Mouse (Mus musculus) kidney, adult 11 months (tissue): ENCODE measurements at regions not wholly inside any gene's neighbourhood (a gene's known extent, or its start where the extent isn't known, plus 50 kb on each side); places are given as distances from the start of the nearest gene placed in this dataset.

Experiments
- DNase-seq: peaks from one replicate; pipeline ENCODE4 v3.0.0; 2022

DNA sequence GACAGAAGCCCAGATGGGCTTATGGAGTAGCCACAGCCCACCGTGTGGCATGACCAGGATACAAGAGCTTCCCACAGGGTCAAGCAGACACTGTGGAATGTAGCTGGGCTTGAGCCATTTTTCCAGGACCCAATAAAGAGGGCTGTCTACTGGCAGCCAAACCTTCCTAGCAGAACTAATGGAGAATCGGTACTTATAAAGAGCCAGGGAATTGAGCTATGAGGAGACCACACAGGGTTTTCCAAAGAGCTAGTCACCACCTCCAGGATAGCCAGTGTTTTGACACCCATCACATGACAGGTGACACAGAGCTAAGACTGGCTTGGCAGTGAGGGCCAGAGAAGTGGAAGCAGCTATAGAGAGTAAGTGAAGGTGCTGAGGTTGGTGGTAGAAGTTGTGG, 149.9 kb downstream of the Map2k4 start:
- no peak for DNase-seq

DNA sequence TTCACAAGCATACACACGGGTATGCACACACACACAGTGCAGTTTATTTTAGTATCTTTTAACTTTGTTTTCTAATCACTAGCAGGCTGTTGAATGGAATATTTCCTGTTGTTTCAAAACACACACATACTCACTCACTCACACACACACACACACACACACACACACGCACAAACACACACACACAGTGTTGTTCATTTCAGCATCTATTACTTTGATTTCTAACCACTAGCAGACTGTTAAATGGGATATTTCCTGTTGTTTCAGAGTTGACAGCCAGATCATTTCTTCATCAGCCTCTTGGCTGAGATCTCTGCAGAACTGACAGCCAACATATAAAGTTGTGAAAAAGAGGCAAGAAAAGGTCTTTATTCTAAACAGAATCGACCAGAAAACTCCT, 150.9 kb downstream of the Map2k4 start:
- no peak for DNase-seq

DNA sequence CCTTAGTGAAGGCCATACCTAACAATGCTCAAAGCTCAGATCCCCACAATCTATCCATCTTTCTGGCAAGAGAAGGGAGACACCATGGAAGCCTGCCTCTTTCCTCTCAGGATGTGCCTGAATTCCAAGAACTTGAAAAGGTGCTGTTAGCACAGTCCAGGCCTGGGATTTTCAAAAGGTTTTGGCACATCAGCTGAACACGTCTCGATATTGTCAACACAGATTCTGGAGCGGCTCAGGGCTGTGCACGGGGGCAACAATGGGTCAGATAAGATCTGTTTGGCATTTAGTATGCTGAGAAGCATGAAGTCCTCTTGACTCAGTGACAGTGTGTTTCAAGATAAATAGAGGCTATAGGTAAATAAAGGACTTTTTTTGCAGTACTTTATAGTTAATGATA, 152.8 kb downstream of the Map2k4 start:
- DNase-seq = no peak

DNA sequence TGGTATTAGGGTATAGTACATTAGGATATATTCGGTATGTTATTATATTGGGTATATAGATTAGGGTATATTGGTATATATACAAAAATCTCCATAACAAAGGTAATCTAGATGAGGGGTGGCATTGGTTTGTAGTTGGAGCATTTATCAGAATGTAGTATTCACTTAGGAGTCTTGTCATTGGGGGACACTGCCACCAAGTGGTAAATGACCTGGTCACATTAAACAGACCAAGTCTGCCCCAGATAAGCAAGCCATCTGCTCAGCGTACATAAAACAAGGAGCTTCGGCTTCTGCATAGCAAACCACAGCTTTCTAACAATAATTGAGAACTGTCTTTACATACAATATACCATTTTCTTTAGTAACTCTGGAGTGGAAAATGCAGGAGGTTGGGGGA, 156.9 kb downstream of the Map2k4 start:
- no peak for DNase-seq

DNA sequence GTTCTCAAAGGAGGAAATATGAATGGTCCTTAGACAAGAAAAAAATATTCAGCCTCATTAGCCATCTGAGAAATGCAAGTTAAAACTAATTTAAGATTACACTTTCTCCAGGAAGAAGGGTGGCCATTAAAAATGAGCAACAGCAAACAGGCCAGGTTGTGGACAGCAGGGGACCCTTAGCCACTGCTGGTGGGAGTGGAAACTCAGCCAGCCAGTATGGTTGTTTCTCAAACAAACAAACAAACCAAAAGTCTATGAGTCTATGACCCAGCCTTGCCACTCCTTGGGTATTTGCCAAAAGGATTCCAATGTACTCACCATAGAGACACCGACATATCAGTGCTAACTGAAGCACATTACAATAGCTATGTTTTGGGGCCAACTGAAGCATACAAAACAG, 157.7 kb downstream of the Map2k4 start:
- DNase-seq = no peak

DNA sequence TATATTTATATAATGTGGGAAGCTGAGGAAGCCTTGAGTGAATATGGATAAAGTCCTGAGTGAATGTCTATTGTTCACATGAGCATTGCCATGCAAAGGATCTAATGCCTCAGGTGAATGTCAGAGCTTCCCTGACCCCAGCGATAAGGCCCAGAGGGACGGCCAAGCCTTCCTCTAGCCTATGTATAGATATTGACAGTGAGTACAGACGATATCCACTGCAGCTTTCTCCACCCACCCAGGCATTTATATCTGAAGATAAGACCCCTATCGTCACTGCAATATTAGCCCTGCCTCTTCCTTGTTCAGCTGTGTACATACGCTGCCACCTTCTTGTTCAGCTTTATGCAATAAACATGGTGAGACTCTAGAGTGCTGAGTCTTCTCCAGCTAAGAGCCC, 158.8 kb downstream of the Map2k4 start:
- DNase-seq = no peak

DNA sequence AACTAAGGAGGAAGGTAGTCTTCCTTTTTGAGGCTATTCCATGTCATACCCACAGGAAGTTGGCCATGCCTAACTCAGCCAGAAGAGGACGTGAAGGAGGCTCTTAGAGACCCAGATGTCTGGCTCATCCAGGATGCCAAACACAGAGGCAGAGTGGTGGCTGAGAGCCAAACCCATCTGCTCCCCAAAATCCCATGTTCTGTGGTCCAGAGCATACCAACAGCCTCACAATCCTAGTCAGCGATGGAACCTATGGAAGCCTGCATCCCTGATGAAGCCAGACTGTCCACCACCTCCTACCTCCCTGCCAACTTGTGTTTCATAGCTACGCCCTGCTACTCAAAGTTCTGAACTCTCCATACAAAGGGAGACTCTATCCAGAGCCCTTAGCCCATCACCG, 169.1 kb downstream of the Map2k4 start:
- no peak for DNase-seq

DNA sequence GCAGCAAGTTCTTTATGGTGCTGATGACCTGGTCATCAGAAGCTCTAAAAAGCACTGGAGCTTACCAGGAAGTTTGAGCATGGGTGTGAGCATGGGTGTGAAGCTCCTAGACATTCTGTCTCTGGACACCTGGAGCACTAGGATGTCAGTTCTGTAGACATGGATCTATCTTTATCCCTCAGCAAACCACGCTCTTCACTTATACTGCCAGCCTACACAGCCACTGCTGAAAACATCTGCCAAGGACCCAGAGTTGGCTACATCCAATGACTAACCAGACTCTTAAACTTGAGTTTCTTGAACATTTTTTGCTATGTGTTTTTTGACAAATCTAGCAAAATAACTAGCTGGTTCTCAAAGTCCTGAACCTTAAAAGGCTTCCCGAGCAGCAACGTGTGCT, 177.6 kb downstream of the Map2k4 start:
- no peak for DNase-seq

DNA sequence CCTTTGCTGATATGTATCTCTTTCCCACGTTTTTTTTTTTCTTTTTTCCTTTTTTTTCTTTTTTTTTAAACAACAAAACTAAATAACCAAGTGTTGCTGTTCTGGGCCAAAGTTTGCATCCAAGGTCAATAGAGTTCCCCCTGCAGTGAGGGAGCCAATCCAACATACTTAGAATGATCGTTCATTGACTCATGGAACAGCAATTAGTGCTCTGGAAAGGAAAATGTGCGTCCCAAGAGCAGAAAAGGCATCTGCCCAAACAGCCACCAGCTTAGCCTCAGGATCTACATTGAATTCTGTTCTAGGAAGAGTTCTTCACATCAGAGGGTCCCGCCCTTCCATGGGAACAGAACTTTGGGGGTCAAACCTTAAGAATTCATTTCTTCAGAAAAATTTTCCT, 179.0 kb downstream of the Map2k4 start:
- no peak for DNase-seq

DNA sequence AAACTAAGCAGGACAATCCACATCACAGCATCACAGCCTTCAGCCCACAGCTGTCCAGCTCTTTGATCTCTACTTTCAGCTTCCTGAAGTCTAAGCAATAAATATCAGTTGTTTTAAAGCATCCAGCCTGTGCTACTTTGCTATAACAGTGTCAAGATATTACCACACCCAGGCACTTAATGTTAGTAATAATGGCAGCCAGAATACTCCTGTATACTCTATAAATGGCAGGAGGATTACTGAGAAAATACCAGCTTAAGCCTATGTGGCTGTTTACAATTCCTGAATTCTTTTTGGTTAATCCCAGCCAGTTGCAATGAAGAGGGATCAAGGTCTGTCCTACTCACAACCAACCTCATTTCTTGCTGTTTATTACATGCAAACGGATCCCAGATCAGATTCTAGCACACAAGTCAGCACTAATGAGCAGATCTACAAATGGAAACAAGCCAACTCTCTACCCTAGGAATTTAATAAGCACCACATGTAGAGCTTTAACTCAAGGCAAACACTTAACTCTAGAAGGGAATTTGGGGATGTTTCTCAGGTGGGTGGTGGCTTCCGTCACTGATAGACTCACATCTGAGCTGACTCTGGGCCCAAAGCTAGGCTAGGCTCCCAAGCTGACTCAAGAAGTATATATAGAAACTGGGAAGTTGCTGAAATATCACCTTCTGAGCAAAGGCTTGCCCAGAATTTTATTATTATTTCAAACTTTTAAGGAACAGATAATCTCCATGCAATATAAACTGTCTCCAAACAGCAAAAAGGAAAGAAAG, 190.6 kb downstream of the Map2k4 start:
- no peak for DNase-seq

DNA sequence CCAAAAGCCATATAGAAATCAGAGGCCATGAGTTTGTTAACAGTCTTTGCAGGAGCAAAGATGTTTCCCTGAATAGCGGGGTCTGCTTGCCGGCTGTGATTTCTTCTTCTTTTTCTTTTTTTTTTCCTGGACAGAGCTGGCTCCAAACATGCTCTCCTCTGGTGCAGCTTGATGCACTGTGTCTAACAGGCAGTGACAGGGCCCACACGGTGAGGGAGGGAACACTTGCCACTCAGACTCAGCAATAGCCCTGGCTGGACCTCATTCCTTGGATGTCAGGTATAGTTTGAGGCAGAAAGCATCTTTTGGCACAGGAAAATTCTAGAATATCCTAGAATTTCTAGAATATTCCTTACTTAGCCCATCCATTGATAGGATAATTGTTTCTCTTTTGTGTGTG, 199.6 kb downstream of the Map2k4 start:
- no peak for DNase-seq

DNA sequence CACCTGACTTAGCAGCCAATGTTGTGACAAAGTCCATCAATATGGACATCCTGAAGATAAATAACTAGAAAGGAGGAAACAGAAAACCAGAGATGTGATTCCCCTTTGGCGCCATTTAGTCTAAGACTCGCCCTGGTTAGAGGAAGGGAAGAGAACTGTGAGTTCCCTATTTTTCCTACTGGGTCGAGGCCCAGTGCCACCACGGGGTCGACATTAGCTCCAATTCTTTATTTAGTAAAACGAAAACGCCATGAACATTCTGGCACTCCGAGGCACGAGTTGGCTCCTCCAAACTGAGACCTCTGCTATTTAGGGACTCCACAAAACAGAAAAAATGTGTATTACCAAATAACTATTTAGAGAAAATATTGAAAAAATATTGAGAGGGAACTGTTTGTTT, 220.3 kb downstream of the Map2k4 start:
- DNase-seq = no peak

DNA sequence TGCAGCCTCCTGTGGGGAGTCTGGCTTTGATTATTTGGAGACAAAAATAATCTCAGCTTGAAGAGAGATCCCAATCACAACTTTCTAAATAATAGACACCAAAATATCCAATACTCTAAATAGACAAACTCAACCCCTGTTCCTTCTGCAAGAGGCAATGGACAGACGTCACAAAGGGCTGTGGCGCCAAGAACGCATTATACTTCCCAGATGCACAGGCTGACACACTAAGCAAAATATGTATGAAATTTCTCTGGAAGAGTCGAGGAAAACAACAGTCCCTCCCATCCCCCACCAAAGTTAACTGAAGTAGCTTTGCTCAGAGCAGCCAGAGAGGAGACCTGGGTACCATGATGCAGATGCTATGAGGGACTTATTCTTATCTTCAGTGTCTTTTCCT, 229.9 kb downstream of the Map2k4 start:
- no peak for DNase-seq

DNA sequence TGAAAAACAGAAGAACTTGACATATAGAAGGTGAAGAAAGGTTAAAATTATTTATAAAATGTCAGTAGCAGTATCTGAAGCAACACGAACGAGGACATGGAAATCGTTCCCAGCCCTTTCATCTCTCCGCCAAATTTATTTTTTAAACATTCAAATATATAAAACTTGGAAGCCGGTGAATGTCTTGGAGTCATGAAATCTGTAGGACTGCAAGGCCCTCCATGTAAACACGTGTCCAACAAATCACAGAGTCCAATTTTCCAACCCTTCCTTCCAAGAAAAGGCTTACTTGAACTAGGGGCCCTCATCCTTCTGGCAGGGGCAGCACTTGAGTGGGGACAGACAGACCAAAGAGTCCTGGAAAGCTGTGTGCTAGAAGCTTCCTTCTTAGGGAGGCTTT, 237.0 kb downstream of the Map2k4 start:
- DNase-seq = no peak

DNA sequence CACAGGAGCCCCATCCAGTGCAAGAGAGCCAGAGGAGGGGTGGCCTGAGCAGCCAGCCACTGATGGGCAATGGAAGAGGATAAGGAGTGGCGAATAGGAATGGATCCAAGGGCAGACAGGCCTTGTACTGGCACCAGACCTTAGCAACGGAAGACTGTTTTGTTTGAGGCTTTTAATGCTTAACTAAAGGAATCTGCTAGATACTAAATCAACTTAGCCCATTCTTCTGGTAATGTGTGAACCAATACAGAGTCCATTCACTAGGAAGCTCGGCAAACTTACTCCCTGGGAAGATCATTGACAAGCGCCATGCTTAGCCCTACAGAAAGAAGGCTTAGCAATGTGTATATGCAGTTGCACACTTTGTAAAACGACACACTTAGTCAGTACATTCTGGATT, 243.8 kb downstream of the Map2k4 start:
- DNase-seq = peak; percentile 8

DNA sequence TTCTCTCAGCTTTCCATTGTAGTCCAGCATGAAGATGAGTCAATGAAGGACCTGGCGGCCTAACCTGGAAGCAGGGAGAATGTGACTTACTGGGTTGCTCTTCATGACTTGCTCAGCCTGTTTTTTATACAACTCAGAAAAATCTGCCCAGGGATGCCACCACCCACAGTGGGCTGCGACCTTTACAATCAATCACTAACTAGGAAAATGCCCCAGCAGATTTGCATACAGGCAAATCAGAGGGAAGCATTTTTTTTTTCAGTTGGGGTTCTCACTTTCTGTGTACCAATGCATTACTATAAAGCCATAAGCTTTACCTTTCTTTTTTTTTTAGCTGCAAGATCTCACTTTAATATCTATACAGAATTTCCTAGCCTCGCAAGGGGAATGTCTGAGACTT, 244.5 kb downstream of the Map2k4 start:
- DNase-seq = peak; percentile 6

DNA sequence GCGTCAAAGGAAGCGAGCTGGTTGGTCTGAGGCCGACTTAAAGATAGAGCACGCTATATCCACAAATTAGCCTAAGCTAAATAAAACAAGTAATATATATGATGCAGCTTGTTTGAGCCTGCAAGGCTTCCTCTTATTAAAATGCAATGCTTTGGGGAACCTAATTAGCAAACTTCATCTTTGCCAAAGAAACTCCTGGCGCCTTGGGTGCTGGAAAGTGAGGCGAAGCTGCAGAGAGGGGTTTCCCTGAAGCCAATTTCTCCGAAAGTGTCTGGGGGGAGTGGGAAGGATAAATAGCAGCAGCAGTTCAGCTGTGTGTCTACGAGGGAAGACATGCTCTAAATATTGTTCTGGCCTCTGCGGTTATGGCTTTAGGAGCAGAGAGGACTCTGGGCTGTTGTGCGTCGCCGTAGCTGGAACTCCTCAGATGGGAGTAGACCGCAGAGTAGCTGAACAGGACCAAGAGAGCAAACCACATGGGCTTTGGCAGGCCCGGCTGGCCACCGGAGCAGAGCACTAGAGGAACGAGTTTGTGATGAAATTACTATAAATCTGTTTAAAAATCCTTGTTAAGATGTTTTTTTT, 251.0 kb downstream of the Map2k4 start:
- no peak for DNase-seq

DNA sequence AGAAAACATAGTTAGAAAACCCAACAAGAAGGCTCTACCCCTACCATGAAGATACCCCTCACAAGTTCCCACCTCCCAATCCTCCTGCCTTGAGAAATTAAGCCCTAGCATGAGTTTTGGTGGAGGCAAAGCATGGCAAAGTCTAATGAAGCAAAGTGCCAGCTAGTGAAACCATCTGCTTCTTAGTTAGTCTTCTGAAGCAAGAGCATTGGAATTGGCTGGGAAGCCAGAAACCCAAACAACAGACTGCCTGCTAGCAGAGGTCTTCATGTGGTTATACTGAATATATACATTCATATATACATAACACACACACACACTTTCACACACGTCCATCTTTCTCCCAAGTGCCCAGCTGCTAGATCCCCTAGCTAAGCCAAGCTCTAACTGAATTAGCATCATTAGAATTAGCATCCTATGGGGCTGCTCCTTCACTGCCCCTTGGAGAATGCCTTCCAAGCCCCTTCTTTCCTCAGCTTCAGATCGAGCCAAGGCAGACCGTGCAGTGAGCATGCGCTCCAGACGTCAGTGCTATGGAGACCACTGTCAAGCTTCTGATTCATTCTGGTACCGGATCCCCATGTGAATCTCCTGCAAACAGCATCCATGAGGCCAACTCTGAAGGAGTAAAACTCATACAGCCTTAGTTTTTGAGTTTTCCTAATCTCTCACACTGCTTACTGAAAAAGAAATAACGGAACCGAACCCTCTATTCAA, 252.2 kb downstream of the Map2k4 start:
- DNase-seq = no peak

DNA sequence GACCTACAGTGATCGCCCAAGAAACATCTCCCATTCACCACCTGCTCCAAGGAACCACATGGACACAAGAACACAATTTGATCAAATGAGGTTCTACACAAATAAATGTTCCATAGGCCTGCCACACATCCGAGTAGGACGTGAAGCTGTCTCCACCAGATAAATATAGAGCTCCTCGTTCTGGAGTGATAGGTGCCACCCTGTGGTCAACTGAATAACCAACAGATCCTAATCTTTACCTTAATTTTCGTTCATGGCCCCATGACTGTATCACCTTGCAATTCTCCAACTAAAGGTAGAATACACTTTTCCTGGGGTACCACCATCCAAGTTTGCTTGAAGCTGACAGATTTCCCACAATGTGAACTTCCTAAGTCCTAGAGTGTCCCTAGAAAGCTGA, 257.4 kb downstream of the Map2k4 start:
- DNase-seq = no peak

DNA sequence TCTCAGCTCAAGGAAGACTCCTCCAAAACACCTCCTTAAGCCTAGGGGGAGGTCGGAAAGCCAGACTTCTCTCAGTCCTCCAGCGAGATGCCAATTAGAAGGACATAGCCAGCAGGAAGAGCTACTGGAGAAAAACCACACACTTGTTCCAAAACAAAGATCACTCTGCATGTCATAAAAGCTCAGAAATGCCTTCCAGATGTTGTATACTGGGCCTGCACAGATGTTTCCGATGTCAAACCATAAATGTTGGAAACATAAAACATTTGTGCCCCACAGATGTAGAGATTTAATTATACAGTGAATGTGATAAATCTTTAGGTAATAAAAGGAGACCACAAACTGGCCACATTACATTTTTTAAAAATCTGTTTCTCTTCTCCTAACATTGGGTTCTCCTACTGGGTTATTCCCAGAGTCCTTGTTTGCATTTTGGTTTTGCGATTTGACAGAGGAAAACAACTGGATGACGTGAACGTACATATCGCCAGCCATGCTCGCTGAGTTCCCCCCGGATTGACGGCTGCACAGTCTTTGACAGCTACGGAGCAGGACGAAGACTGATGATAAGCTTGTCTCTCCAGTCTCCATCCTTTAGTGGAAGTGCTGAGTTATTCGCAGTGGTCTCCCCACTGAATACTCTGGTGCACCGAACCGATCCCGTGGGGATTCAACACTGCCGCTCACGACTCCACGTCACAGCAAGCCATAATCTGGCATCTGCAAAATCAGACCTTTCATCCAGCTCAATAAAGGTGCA, 235.5 kb upstream of the Myocd start:
- no peak for DNase-seq

DNA sequence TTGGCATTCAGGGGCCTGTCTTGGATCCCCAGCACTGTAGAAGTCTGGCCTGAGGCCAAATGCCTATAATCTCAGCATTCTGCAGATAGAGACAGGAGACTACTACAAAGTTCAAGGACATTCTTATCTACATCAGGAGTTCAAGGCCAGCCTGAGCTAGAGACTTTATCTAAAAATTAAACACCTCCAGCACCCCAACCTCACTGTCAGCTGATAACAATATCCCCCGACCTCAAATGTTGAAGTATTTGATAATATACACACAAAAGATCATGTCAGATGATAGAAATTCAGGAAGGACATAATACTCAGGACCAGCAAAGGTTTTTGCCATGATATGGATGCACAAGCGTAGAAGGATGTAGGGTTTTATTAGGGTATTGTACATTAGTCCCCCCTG, 228.2 kb upstream of the Myocd start:
- no peak for DNase-seq

DNA sequence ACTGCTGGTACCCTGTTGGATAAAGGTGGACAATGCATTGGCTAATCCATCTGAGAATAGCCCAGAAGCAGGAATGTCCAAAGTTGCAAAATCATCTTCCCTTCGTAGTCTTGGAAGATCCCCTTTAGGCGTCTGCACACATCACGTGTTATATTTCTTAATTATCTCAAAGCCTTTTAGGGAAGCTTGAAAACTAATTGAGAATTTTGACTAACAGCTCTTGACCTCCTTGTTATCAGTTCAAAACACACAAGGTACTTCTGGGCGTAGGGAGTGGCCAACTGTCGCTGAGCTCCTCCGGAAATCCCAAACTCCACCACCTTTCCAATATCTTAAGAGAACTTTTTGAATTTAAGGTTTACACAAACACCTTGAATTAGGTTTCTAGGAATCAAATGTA, 227.6 kb upstream of the Myocd start:
- no peak for DNase-seq

DNA sequence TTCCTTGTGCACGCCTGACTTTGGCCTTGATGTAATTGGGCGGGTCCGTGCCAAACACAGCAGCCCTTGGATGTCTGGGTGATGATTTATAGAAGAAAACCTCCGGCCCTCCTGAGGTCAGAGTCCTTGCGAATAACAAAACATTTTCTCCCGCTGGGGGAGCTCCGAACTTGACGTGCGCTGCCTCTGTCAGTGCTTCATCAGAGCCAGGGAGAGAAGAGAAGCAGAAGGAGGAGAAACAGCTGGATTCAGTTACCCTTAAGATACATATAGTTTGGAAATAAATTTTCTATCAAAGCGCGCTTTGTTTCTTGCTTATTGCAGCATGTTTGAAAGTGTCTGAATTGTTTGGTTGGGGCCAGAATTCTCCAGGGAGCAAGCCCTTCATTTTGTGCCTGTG, 225.2 kb upstream of the Myocd start:
- DNase-seq = peak; percentile 77

DNA sequence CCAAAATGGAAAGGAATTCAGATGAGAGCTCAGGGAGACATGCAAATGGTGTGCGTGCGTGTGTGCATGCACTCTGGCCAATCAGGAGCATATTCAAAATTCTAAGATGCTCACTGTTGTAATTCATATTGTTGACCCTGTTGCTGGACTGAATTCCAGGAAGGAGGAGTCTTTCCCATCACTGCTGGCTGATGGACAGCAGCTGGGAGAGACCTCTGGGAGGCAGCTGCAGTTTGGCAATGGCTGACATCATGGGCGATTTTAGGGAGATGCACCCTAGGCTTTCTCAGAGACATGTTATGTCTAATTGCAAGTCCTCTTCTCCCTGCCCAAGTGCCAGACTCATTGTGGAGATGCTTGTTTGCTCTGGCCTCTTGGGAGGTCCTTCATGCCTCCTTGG, 220.6 kb upstream of the Myocd start:
- DNase-seq = no peak
